Mouse (Mus musculus) brain, embryonic 14.5 days (tissue): ENCODE data around the gene 0610010K14Rik.

ENCODE experiments used
- CTCF ChIP-seq: fragments of 200-500 bp; IDR thresholded peaks from 2 replicates; pipeline ENCODE4 v1.5.1; 2012; ENCODE audit warnings: inconsistent platforms, mild to moderate bottlenecking, moderate library complexity, borderline replicate concordance; ENCODE audit not compliant: insufficient read depth, insufficient read length; ENCODE audit errors: extremely low read depth
- POLR2A ChIP-seq: fragments of 200-500 bp; IDR thresholded peaks from 2 replicates; pipeline ENCODE4 v1.6.1; 2012; ENCODE audit warnings: mild to moderate bottlenecking, inconsistent platforms, borderline replicate concordance; ENCODE audit not compliant: poor library complexity, insufficient read depth, insufficient read length, severe bottlenecking; ENCODE audit errors: extremely low read depth

- TF ChIP-seq CTCF = no peak
- no peak for TF ChIP-seq POLR2A
Measured at GRCm38 (mm10) chr11:70233016-70233415, 4.7 kb downstream of the 0610010K14Rik start.
